Mouse (Mus musculus) G1E (cell line): ENCODE data around the gene Cyfip2.

Experiments
- CTCF ChIP-seq: IDR thresholded peaks from 2 replicates; pipeline ENCODE4 v1.5.1; 2012; ENCODE audit warnings: low read depth, low read length, inconsistent platforms, mixed read lengths
- TAL1 ChIP-seq: conservative IDR thresholded peaks from 2 replicates; pipeline ENCODE4 v1.6.1; 2012; ENCODE audit warnings: low read depth, low read length, inconsistent platforms, mixed read lengths

DNA sequence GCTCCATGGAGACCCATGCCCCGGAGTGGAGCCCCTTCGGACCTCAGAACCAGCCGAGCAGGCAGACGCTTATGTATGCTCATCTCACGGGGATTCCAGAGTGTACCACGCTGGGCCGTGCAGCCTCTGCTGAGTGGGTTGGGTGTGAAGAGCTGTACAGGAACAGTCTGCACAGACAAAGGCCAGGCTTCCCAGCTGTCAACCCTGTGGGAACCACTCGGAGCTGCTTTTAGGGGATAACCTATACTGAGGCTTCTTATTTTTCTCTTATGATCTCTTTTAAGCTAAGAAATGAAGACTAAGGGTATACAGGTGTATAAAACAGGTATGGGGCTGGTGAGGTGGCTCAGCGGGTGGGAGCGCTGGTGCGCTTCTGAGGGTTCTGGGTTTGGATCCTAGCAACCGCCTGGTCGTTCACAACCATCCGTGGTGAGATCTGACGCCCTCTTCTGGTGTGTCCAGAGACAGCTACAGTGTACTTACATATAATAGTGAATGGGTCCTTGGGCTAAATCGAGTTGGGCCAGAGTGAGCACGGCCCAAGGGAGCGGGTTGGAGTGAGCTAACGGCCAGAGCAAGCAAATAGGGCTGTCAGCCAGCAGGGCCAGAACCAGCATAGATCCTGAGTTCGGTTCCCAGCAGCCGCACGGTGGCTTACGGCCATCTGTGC, 10.9 kb downstream of the Cyfip2 start:
- TF ChIP-seq CTCF (no peak), TAL1 (no peak)
